Mouse (Mus musculus) megakaryocyte progenitor cell, adult 5-6 weeks (primary cell): ENCODE measurements around the gene Gatad1. TPM values are rescaled to one million over a fixed set of nuclear protein-coding genes. Genes with fewer than 3 reads are reported as not detected.
"Not testable (repeated sequence)": the region's sequence is repeated elsewhere in the genome, so short reads cannot be mapped to it uniquely, and the experiment has no call there.

Experiments used
- ATAC-seq: replicated peaks from 2 replicates; pipeline ENCODE4 v1.8.0; 2016; ENCODE audit warnings: mild to moderate bottlenecking, moderate TSS enrichment, inconsistent platforms; ENCODE audit not compliant: poor library complexity
- total RNA-seq, 2 experiments: library from RNA; stranded (forward) in 1 of 2; stranded (reverse) in 1 of 2; fragments of 157-497, 149-512 nt in 1 of 2; fragments of 200-1000 nt in 1 of 2; gene quantifications; 2 replicates each; pipeline versions ENCODE4 v1.2.3 to v1.2.4; 2015 to 2017

Gene Gatad1
- 112 and 131 TPM in 2 replicates for total RNA-seq (2015)
- total RNA-seq (2017) = 179 and 200 TPM in 2 replicates

GRCm38 (mm10) chr5:3657085-3657484 lies at the start of gene Gatad1:
TSS of gene Gatad1 (minus strand) at chr5:3657185.
- ATAC-seq = no peak

GRCm38 (mm10) chr5:3702180-3702579 lies 45.2 kb upstream of the Gatad1 start:
- ATAC-seq = no peak

GRCm38 (mm10) chr5:3700025-3700424 lies 43.0 kb upstream of the Gatad1 start:
- ATAC-seq = no peak

GRCm38 (mm10) chr5:3696031-3696430 lies 39.0 kb upstream of the Gatad1 start:
- peak; percentile 31; the same call in 1 of the 2 replicates for ATAC-seq

- ATAC-seq = no peak
Measured at GRCm38 (mm10) chr5:3695191-3695590, 38.2 kb upstream of the Gatad1 start.

GRCm38 (mm10) chr5:3692956-3693355 lies 36.0 kb upstream of the Gatad1 start:
- ATAC-seq = no peak

GRCm38 (mm10) chr5:3691283-3691682 lies 34.3 kb upstream of the Gatad1 start:
- ATAC-seq = no peak

- no peak for ATAC-seq
Measured at GRCm38 (mm10) chr5:3688298-3688697, 31.3 kb upstream of the Gatad1 start.

GRCm38 (mm10) chr5:3669938-3670554 lies 13.1 kb upstream of the Gatad1 start:
- peak; percentile 79 for ATAC-seq

GRCm38 (mm10) chr5:3666585-3666984 lies 9.6 kb upstream of the Gatad1 start:
- peak; percentile 49 for ATAC-seq

GRCm38 (mm10) chr5:3665225-3665624 lies 8.2 kb upstream of the Gatad1 start:
- ATAC-seq = peak; percentile 27

- 0 out of 2 replicates have a peak, but pooled peaks have one; percentile 44 for ATAC-seq
Measured at GRCm38 (mm10) chr5:3653801-3654200, 3.2 kb downstream of the Gatad1 start.

- ATAC-seq = not testable (repeated sequence)
Measured at GRCm38 (mm10) chr5:3652903-3653575, 3.9 kb downstream of the Gatad1 start.

GRCm38 (mm10) chr5:3651621-3652020 lies 5.4 kb downstream of the Gatad1 start:
- no peak for ATAC-seq

- no peak for ATAC-seq
Measured at GRCm38 (mm10) chr5:3650881-3651280, 6.1 kb downstream of the Gatad1 start, which contains the start of gene Tmbim7. TSS of gene Tmbim7 (plus strand) at chr5:3651181.

GRCm38 (mm10) chr5:3648849-3649210 lies 8.2 kb downstream of the Gatad1 start:
- ATAC-seq = no peak

- no peak for ATAC-seq
Measured at GRCm38 (mm10) chr5:3648206-3648848, 8.7 kb downstream of the Gatad1 start.

- ATAC-seq = peak; percentile 89
Measured at GRCm38 (mm10) chr5:3647708-3648121, 9.3 kb downstream of the Gatad1 start.

- peak; percentile 65 for ATAC-seq
Measured at GRCm38 (mm10) chr5:3646991-3647707, 9.8 kb downstream of the Gatad1 start.

GRCm38 (mm10) chr5:3646539-3646938 lies 10.4 kb downstream of the Gatad1 start:
- ATAC-seq = no peak

GRCm38 (mm10) chr5:3645326-3645725 lies 11.7 kb downstream of the Gatad1 start:
- ATAC-seq = no peak
